Mouse (Mus musculus) T-helper 2 cell (primary cell): ENCODE measurements at regions not wholly inside any gene's neighbourhood (a gene's known extent, or its start where the extent isn't known, plus 50 kb on each side); places are given as distances from the start of the nearest gene placed in this dataset.

Experiments
- in situ Hi-C: fragments of 300-600 bp; cut with MboI, MseI; formaldehyde crosslinking; loops from one replicate; pipeline ENCODE4 v1.15.1; 2025; ENCODE audit warnings: high pct_unique_total_duplicates

DNA sequence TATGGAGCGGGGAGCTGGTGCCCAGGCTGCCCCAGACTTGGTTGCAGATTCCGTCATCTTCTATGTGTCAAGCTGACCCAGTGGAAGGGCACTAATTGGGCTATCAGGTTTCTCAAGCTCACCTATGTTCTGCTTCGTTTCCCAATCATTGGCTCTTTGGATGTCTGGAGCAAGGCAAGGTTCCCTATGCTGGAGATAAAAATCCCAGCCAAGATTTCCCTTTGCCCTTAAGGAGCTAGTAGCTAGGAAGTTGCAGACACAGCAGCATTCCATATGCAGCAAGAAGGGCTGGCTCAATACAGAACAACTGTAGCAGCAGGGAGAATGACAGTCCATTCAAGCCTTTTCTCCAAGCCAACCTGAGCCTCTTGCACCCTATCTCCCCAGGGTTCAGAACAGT lies 159.2 kb upstream of the Zfp706 start:
- in situ Hi-C loops, result no loop called here

DNA sequence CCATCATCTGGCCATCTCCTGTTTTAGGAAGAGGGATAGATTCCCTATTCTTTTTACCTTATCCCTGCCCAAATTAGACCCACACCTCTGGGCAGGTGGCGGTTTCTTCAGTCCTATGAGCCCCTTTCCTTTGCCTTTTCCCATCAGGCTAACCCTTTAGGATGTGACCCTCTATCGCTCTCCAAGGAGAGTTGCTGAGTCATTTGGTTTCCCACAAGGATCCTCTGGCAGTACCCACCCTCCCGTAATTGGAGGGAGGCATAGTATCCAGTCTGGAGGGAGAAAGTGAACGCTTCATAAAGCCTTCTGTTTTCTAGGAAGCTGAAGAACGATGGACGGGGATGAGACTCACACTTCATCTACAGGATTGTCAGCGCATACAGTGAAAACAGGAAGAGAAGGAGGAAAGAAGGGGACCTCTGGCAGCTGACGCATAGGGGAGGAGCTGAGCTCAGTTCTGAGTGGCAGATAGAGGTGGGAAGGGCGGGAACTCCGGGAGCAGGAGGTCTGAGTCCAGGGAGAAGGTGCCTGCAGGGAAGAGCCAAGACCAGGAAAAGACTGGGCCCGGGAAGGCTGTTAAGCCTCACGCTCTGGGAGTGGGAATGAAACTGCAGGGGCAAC lies 158.4 kb upstream of the Zfp706 start:
- in situ Hi-C loops, result no loop called here

DNA sequence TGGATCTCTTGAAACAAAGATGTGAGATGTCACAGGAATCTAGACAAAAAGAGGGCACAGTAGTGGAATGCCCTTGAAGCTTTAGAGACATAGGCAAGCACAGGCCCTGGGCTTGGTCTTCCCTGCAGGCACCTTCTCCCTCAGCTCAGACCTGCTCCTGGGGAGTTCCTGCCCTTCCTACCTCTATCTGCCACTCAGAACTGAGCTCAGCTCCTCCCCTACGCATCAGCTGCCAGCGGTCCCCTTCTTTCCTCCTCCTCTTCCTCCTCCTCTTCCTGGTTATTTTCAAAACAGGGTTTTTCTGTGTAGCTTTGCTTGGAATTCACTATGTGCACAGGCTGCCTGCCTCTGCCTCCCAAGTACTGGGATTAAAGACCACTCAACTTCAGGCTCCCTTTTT lies 157.6 kb upstream of the Zfp706 start:
- in situ Hi-C loops, result no loop called here

DNA sequence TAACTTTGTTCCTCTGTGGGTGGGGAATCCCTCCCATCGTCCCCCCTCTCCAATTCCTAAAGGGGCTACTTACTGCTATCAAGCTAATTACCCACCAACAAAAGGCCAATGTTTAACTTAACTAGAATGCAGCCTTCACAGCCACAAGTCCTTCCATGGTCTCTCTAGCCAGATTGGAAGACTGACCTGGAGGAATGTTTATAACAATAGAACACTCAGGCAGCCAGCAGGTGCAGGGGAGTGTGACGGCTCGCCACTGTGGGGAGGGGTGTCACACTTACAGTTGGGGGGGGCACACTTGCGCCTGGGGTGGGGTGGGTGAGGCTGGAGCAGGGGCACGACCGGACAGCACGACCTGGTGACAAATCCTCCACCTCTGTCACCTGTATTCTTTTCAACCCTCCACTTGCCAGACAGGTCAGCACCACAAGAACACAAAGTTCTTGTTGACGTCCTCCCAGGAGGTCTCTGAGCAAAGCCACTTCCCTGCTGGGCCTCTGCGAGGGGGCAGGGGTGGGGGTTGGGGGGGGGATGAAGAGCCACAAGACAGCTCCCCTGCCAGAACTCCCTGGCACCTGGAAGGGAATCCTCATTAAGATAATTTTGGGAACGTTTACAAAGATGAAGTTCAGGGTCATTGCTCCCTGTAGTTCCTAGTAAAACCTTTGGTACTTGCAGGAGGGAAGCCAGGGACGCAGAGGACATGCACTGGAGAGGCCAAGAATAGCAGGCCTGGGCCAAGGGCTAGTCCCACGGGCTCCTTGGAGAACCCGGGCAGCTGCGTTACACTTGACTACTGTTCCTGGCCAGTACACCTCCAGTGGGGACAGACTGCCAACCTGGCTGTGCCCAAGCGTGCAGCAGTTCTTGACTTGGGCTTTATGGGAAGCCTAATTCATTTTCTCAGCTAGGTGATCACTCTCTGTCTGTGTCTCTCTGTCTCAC lies 156.9 kb upstream of the Zfp706 start:
- in situ Hi-C loops, result no loop called here

DNA sequence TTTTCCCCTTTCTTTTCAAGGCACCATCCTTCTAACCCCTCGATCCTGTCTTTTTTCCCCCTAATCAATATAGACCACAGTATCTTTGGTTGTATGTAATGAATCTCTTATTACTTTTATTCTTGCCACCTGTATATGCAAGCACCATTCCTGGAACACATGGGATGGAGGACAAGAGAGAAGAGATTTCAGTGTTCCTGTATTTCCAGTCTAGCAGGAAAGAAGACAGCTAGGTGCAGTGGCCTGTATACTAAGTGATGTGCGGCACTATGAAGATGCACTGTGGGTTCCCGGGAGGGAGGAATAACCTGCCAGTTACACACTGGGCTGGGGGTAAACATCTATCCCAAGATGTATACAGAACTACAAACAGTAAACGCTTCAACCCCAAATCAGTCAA lies 152.4 kb upstream of the Zfp706 start:
- in situ Hi-C loops, result no loop called here

DNA sequence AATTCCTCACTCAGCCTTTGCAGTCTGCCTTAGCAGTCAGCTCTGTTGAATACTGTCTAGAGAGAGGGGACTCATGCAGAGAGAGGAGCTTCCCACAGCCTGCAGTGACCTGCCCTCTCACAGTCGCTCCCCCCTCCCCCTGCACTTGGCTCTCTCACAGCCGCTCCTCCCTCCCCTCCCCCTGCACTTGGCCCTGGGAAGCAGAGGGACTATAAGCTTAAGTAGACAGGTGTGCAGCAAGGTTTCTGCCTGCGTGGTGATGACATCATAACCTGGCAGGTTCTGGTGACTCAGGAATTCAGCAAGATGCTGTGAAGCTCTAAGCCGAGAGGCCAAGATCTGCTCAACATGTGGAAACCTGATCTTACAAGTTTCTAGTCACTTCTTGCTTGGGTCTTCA lies 151.8 kb upstream of the Zfp706 start:
- in situ Hi-C loops, result no loop called here

DNA sequence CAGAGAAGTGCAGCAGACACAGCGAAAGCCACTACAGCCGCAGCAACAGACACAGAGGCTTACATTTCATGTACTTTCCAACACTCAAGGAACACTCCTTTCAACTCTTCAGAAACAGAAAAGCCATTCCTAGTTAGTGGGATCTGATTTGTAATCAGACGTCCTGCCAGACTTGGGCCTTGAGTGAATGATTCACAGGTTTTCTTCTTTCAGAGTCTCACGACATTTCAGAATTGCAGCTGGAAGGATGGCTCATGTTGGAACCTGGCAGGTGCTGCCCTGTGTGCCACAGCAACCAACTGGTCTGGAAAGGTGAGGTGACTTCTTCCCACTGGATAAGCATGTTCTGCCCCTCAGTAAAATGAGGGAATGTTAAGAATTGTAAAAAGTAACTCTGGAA lies 149.8 kb upstream of the Zfp706 start:
- in situ Hi-C loops, result no loop called here

DNA sequence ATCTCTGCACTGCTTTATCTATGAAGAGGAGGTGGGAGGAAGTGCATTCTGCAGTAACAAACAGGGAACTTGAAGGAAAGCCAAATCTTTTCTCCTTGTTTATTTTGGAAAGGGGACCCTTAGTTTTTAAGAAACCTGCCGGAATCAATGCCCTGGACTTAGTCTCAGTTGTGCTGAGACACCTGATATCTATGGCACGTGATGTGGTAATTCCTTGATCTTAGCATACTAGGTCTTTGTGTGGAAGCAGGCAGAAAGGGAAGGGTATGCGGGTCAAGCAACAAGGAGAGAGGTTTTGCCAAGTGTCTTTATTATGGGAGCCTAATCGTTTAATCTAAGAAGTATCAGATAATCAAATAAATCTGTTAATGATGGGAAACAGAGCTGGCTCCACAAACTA lies 147.4 kb upstream of the Zfp706 start:
- in situ Hi-C loops, result no loop called here

DNA sequence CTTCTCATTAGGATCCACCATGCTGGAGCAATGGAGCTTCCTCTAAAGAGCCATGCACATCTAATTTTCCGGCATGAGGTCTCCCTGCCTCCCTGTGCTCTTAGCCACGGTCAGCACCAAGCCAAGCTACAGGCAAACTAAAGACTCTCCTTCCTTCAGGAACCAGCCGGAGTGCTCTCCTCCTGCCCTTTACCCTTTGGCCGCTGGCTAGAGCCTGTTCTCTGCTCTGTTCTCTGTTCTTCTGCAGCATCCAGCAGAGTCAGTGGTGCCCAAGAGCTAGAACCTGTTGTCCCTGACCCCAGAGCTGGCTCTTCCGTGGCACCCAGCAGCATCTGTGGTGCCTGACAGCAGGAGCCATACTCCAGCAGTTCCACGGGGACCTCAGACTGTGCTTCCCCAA lies 145.6 kb upstream of the Zfp706 start:
- in situ Hi-C loops, result no loop called here

DNA sequence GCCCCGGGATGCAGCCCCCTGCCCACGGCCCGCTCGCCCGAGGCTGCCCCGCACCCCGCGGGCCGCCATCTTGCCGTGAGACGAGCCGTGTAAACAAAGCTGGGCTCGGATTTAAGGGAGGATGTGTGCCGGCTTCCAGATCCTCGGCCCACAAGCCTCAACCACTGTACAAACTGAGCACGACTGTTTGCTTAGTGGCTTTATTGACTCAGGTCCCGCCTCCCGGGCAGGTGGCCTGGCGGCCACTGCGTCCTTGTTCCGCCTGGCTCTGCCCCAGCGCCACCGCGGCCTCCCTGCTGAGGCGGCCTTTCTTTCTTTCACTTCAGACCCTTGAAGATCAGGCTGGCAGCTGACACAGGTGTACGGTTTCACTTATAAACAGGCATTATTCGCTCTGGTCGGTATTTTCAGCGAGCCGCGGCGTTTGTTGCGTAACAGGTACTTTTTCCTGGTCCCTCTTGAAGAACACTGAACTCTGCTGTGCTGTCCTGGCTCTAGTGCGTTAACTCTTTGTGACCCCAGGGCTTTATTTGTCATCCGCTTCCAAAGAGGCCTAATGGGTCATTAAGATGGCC lies 128.1 kb upstream of the Zfp706 start:
- in situ Hi-C loops, result no loop called here

DNA sequence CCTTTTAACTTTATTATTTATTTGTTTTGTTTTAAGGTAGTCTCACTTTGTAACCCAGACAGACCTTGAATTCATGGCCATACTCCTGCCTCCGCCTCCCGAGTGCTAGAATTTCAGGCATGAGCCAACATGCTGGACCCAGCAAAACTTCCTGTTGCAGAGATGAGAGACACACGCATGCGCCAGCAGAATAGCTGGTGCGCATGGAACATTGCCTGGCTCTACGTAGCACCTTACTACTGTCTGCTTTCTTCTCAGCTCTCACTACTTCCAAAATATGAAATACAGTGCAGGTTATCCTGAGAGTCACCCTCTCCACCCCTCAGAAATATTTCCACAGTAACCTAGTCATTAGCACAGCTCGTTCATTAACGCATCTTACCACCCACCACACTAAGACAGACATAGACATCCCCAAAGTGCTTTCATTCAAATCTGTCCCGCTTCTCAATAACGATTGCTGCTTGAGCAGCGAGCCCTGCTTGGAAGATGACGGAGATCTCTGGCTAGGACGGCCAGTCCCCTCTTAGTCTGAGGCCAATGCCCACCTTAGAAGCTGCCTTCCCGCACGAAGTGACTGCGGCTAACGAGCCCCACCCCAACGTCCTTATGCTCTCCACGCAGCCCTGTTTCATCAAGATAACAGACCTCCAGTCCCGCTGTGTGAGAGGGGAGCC lies 127.5 kb upstream of the Zfp706 start:
- in situ Hi-C loops, result no loop called here

DNA sequence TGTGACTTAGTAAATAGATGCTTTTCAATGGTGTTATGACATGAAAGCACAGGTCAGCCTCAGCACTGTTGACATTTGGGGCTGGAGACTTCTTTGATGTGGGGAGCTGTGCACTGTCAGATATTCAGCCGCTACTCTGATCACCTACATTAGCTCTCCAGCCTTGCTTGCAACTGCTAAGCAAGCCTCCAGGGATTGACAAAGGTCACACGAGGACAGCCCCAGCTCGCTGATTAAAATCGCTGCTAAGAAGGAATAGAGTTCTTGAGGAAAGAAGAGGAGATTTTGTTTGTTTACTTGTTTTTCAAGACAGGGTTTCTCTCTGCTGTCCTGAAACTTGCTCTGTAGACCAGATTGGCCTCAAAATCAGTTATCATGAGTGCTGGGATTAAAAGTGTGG lies 126.8 kb upstream of the Zfp706 start:
- in situ Hi-C loops, result no loop called here

DNA sequence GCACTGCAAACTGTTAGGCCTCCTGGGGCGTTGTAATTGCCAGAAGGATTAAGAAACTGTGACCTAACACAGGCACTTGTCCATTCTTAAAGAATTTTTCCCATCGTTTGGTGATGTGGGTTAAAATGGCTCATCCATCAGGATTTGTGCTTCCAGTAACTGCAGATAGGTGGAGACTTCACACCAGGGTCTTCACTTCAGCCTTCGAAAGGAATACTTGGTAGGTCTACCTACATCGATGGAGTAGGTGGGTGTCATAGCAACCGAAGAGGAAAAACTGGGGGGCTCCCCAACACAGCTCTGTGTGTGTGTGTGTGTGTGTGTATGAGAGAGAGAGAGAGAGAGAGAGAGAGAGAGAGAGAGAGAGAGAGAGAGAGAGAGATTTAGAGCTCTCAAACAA lies 126.3 kb upstream of the Zfp706 start:
- in situ Hi-C loops, result no loop called here

DNA sequence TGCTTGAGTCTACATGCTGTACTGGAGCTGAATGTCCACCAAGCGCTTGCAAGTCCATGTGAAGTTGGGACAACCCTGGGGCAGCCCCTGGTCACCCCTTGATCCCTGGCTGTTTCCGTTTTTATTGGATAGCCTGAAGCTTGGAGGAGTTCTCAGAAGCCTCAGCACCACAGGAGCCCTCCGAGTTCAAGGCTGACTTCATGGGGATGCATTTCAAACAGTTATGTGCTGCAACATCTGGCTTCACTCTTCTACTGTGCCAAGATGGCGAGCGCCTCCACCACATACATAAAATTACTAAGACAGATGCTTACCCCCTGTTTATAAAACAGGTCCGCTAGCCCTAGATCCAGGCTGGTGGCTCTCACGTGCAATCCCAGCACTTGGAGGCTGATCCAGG lies 120.1 kb upstream of the Zfp706 start:
- in situ Hi-C loops, result loop anchor here (5.0 kb wide), 1 partner anchor 195 kb away; no protein-coding TSS in a partner anchor

DNA sequence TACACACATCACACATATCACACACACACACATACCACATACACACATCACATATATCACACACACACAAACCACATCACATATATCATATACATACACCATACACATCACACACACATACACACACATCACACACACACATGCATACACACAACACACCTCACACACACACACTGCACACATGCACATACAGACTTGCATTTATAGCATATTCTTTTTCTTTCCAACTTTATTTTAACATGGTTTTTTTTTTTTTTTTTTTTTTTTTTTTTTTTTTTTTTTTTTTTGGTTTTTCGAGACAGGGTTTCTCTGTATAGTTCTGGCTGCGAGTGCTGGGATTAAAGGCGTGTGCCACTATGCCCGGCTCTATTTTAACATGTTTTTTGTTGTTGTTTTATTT lies 119.6 kb upstream of the Zfp706 start:
- in situ Hi-C loops, result loop anchor here (5.0 kb wide), 1 partner anchor 195 kb away; no protein-coding TSS in a partner anchor

DNA sequence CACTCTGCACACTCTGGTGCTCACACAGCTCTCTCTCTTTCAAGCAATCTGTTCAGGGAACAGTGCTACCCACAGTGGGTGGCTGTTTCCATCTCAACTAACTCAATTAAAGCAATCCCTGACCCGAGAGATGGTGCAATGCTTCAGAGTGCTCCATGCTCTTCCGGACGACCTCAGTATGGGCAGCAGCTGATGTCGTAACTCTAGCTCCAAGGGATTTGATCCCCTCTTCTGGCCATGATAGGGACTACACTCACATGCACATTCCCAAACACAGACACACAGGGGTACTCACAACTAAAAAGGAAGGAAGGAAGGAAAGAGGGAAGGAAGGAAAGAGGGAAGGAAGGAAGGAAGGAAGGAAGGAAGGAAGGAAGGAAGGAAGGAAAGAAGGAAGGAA lies 118.2 kb upstream of the Zfp706 start:
- in situ Hi-C loops, result loop anchor here (5.0 kb wide), 1 partner anchor 196 kb away; no protein-coding TSS in a partner anchor

DNA sequence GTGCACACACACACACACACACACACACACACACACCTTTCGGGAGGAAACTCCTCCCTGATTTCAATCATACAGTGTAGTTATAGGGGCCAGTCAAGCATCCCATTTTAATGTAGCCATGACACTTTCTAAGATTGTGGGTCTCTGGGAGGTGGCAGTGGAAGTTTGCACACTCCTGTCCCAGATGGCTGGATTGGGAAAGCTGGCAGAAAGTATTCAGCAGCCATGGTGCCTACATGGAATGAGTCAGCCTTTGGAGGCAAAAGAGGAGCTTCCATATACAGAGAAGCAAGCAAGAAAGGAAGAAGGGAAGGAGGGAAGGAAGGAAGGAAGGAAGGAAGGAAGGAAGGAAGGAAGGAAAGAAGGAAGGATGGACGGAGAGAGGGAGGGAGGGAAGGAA lies 117.4 kb upstream of the Zfp706 start:
- in situ Hi-C loops, result loop anchor here (5.0 to 25.0 kb wide), 2 partner anchors 197 to 787 kb away; no protein-coding TSS in a partner anchor

DNA sequence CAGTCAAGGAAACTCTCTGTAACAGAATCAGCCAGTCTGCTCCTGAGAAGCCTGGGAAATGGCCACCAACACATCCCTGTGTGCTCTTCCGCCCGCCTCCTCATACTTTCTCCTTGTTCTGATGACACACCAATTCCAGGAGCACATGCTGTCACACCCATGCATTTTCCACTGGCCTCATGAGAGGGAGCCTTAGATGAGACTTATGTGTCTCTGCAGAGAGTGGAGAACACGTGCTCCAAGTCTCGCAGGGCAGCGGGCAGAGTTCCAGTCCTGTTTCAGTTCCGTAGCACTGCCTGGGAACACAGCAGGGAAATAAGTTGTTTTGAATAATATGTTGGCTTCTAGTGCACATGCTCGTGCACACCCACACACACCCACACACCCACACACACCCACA lies 116.7 kb upstream of the Zfp706 start:
- in situ Hi-C loops, result loop anchor here (25.0 kb wide), 1 partner anchor 788 kb away; no protein-coding TSS in a partner anchor

DNA sequence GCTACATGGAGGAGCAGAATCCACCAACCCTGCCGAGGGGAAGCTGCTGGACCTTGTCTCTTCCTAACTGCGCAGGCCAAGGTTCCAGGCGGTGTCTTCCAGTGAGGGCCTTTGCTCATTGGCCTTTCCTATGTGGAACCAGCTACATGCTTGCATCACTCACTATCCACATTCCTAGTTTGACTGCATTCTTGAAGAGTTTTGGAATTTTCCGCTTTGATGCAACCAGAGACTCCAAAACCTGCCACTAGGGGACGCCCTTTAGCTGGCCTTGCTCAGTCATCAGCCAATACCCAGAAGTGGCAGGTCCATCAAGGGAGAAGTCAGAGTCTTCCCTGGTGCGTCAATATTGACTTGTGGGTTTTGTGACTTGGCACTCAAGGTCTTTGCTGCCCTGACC lies 112.8 kb upstream of the Zfp706 start:
- in situ Hi-C loops, result loop anchor here (25.0 kb wide), 1 partner anchor 792 kb away; no protein-coding TSS in a partner anchor

DNA sequence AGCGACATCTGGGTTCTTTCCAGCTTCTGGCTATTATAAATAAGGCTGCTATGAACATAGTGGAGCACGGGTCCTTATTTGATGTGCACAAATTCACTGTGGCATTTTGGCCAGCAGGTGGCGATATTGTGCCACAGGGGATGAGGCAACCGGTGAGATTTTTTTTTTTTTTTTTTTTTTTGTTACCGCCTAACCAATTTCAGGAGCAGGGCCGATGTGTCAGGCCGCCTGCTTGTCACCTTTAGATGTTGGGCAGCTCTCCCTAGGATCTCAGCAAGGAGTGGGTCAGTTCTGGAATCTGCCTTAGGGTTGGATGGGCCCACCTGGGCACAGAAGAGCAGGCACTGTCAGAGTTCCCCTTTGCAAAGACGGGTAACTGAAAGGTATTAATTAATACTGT lies 106.5 kb upstream of the Zfp706 start:
- in situ Hi-C loops, result loop anchor here (25.0 kb wide), 1 partner anchor 798 kb away; no protein-coding TSS in a partner anchor

DNA sequence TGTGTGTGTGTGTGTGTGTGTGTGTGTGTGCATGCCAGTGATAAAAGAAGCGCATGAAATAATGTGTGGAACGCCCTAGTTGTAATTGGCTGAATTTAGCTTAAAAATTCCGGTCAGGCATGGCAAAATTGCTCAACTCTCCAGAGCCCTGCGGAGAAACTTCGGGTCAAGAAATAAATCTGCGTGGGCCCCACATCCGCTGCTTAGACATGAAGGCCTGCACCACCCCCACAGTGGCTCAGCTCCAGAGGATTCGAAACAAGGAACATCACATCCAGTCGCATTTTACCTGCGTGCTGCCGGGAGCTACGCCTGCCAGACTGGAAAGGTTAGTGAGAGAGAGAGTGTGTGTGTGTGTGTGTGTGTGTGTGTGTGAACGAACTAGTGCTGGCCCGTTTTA lies 102.9 kb upstream of the Zfp706 start:
- in situ Hi-C loops, result loop anchor here (25.0 kb wide), 1 partner anchor 802 kb away; no protein-coding TSS in a partner anchor
